ENCODE assay signal across 7 mouse cellular contexts in the genomic region with DNA sequence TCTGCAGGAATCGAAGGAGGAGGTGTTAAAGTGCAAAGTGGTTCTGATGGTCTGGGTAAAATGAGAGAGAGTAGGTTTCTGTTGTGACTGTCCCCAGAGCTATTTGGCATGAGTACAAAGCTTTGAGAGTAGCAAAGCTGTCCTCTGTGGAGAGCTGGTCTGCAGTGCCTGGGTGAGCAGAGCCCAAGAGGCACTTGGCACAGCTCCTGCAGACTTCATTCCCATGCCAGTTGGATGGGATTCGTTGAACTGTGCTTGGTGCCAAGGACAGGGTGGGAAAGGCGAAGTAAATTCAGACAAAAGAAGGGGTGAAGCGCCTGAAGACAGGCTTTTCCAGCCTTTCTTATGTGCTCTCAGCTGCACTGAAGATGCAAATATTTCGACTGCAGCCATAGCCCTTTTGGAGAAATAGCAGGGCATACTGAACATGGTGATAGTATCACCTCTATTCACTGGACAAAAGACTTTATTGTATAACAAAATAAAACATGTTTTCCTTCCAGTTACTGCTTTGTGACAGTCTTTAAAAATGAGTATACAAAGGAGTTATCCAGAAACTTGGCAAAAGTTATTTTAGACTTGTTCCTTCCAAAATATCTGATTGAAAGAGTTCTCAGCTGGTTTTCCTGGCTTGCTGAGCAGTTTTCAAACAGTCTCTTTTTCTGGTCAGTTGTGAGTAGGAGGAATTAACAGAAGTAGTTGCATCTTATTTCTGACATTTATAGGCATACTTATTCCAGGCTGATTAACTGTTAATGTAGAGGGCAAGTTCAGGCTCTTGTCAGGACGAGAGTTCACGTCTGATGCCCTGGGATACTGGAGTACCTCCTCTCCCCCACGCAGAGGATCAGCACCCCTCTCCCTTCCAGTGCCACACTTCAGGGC. TPM values are rescaled to one million over a fixed set of nuclear protein-coding genes. Genes with fewer than 3 reads are reported as not detected.
DNase-seq lines count a peak whose midpoint lies in the region; ATAC-seq lines count a peak whose summit lies in the region.

No protein-coding gene starts in this region.

- H3K9ac ChIP-seq in midbrain, embryonic 14.5 days (replicated peaks; ENCODE audit: low read length): no peak overlapping the region
- no peak overlapping the region for H3K9ac ChIP-seq in midbrain, embryonic 11.5 days (ENCODE audit: low read length)
- no peak overlapping the region for H3K9ac ChIP-seq in lung, embryonic 15.5 days
- no peak overlapping the region for H3K9ac ChIP-seq in stomach, embryonic 16.5 days (ENCODE audit: low read length)

- no peak overlapping the region for H3K4me2 ChIP-seq in midbrain, embryonic 14.5 days (ENCODE audit: low read length)
- no peak overlapping the region for H3K4me2 ChIP-seq in midbrain, embryonic 11.5 days
- H3K4me2 ChIP-seq in lung, embryonic 15.5 days: peak overlapping the region; percentile 19; the same call in 1 of the 2 replicates
- H3K4me2 ChIP-seq in stomach, embryonic 16.5 days (ENCODE audit: low read depth, low read length): no peak overlapping the region

- 66% methylated on average over 8 of the region's 8 CpGs for WGBS in midbrain, embryonic 14.5 days
- WGBS in midbrain, embryonic 11.5 days: 79% methylated on average over 8 of the region's 8 CpGs
- 42% methylated on average over 8 of the region's 8 CpGs for WGBS in lung, embryonic 15.5 days
- WGBS in stomach, embryonic 16.5 days: 58% methylated on average over 8 of the region's 8 CpGs

- no peak overlapping the region for H3K4me3 ChIP-seq in midbrain, embryonic 14.5 days (replicated peaks; ENCODE audit: low read depth, low read length)
- H3K4me3 ChIP-seq in midbrain, embryonic 11.5 days (ENCODE audit: low read depth, low read length): no peak overlapping the region
- H3K4me3 ChIP-seq in lung, embryonic 15.5 days: no peak overlapping the region
- H3K4me3 ChIP-seq in stomach, embryonic 16.5 days (replicated peaks; ENCODE audit: low read length): no peak overlapping the region

- no peaks in the 10 kb centered on the region for H3K36me3 ChIP-seq in midbrain, embryonic 14.5 days (ENCODE audit: control insufficient read depth, insufficient read depth, low read length)
- no peaks in the 10 kb centered on the region for H3K36me3 ChIP-seq in midbrain, embryonic 11.5 days (ENCODE audit: control insufficient read depth, insufficient read depth, low read length)
- H3K36me3 ChIP-seq in lung, embryonic 15.5 days: no peaks in the 10 kb centered on the region
- no peaks in the 10 kb centered on the region for H3K36me3 ChIP-seq in stomach, embryonic 16.5 days (ENCODE audit: control insufficient read depth, insufficient read depth, low read length)

- no peaks in the 10 kb centered on the region for H3K27me3 ChIP-seq in midbrain, embryonic 14.5 days (ENCODE audit: control insufficient read depth, insufficient read depth, low read length)
- H3K27me3 ChIP-seq in midbrain, embryonic 11.5 days (ENCODE audit: control insufficient read depth, insufficient read depth, low read length): no peaks in the 10 kb centered on the region
- no peaks in the 10 kb centered on the region for H3K27me3 ChIP-seq in lung, embryonic 15.5 days
- H3K27me3 ChIP-seq in stomach, embryonic 16.5 days (ENCODE audit: control insufficient read depth, insufficient read depth, low read length): no peaks in the 10 kb centered on the region

- peak; percentile 71 for ATAC-seq in midbrain, embryonic 14.5 days (ENCODE audit: low FRiP score, low TSS enrichment)
- no peak for ATAC-seq in midbrain, embryonic 11.5 days (ENCODE audit: low FRiP score)
- ATAC-seq in lung, embryonic 15.5 days (ENCODE audit: borderline replicate concordance, extremely low read depth, low FRiP score, low TSS enrichment): peak; percentile 88
- ATAC-seq in stomach, embryonic 16.5 days (ENCODE audit: insufficient read depth, low FRiP score): no peak

- intact Hi-C loops in heart, postnatal 14 days (cut with DNase I): no loop called here

- peak; percentile 76 for DNase-seq in midbrain, embryonic 14.5 days
- DNase-seq in midbrain, embryonic 11.5 days (ENCODE audit: low spot score, missing footprints): no peak
- peak; percentile 82 to 87 for DNase-seq in cerebellum, postnatal 25 days
- peak; percentile 52 to 73 for DNase-seq in heart, postnatal 14 days
- no peak for DNase-seq in spleen, adult 18-20 months

- no peaks in the 10 kb centered on the region for H3K4me1 ChIP-seq in midbrain, embryonic 14.5 days (ENCODE audit: control insufficient read depth, insufficient read depth, low read length)
- H3K4me1 ChIP-seq in midbrain, embryonic 11.5 days (ENCODE audit: control insufficient read depth, insufficient read depth, low read length): no peaks in the 10 kb centered on the region
- peaks cover 19% of the 10 kb centered on the region for H3K4me1 ChIP-seq in lung, embryonic 15.5 days
- H3K4me1 ChIP-seq in stomach, embryonic 16.5 days (ENCODE audit: control insufficient read depth, insufficient read depth, low read length): no peaks in the 10 kb centered on the region; the same call in 1 of the 2 replicates

- no peaks in the 10 kb centered on the region for H3K9me3 ChIP-seq in midbrain, embryonic 14.5 days (ENCODE audit: control insufficient read depth, low read length)
- H3K9me3 ChIP-seq in midbrain, embryonic 11.5 days (ENCODE audit: control insufficient read depth, low read length): no peaks in the 10 kb centered on the region
- H3K9me3 ChIP-seq in lung, embryonic 15.5 days: no peaks in the 10 kb centered on the region
- H3K9me3 ChIP-seq in stomach, embryonic 16.5 days (replicated peaks; ENCODE audit: control insufficient read depth, low read length): no peaks in the 10 kb centered on the region

- H3K27ac ChIP-seq in midbrain, embryonic 14.5 days (replicated peaks; ENCODE audit: low read depth, low read length): no peak overlapping the region
- no peak overlapping the region for H3K27ac ChIP-seq in midbrain, embryonic 11.5 days (ENCODE audit: low read depth, low read length)
- peak overlapping the region; percentile 89 for H3K27ac ChIP-seq in lung, embryonic 15.5 days
- peak overlapping the region; percentile 27; the same call in 1 of the 2 replicates for H3K27ac ChIP-seq in stomach, embryonic 16.5 days (ENCODE audit: low read length)

RNA-seq across cellular contexts. Expression of a gene that starts 48.9 kb away (rescaled TPM):
- 173 and 184 TPM in 2 replicates for polyA plus RNA-seq in midbrain, embryonic 14.5 days (2014; fragmentation: Nextera tagmentation; extraction: Ambion mirVana)
- 127 and 134 TPM in 2 replicates for polyA plus RNA-seq in midbrain, embryonic 11.5 days (2014; fragmentation: Nextera tagmentation; extraction: Ambion mirVana)
- 10 to 100 TPM; 34.6 to 34.7 TPM for total RNA-seq in heart, postnatal 14 days (2021)
- 92.0 and 94.9 TPM in 2 replicates for polyA plus RNA-seq in lung, embryonic 15.5 days (2015; fragmentation: Nextera tagmentation; extraction: Ambion mirVana)
- polyA plus RNA-seq in stomach, embryonic 16.5 days (2015; fragmentation: Nextera tagmentation; extraction: Ambion mirVana): 90.2 and 102 TPM in 2 replicates

Comparison
In these comparisons a context has a peak if more than half of its experiments do, and no peak if none do; other contexts are left out.
1. ATAC-seq: peak in midbrain, embryonic 14.5 days (single experiment) and lung, embryonic 15.5 days (single experiment); none in midbrain, embryonic 11.5 days (single experiment) and stomach, embryonic 16.5 days (single experiment).
2. DNase-seq: peak in midbrain, embryonic 14.5 days (single experiment), cerebellum, postnatal 25 days (2 of 2) and heart, postnatal 14 days (2 of 2); none in midbrain, embryonic 11.5 days (single experiment) and spleen, adult 18-20 months (0 of 2).
3. H3K27ac ChIP-seq: peak in lung, embryonic 15.5 days (single experiment) and stomach, embryonic 16.5 days (single experiment); none in midbrain, embryonic 14.5 days (single experiment) and midbrain, embryonic 11.5 days (single experiment).